Mouse (Mus musculus): ENCODE data around the gene Gata5.

Gene Gata5

GRCm38 (mm10) chr2:180307680-180308079, 26.8 kb downstream of the Gata5 start:
- no peak for DNase-seq (ENCODE audit: low spot score)

- no peak for DNase-seq (ENCODE audit: low spot score)
These were observed 27.9 kb downstream of the Gata5 start for GRCm38 (mm10) chr2:180306423-180307168.

GRCm38 (mm10) chr2:180306009-180306408, 28.5 kb downstream of the Gata5 start:
- DNase-seq (ENCODE audit: low spot score): no peak

- no peak for DNase-seq (ENCODE audit: low spot score)
These were observed 29.0 kb downstream of the Gata5 start for GRCm38 (mm10) chr2:180305490-180305889.

GRCm38 (mm10) chr2:180304554-180304953, 29.9 kb downstream of the Gata5 start:
- DNase-seq (ENCODE audit: low spot score): no peak

GRCm38 (mm10) chr2:180303468-180303867, 31.0 kb downstream of the Gata5 start:
- no peak for DNase-seq (ENCODE audit: low spot score)

GRCm38 (mm10) chr2:180302201-180302600, 32.3 kb downstream of the Gata5 start:
- DNase-seq (ENCODE audit: low spot score): no peak

GRCm38 (mm10) chr2:180300771-180301170, 33.7 kb downstream of the Gata5 start:
- DNase-seq (ENCODE audit: low spot score): no peak

- DNase-seq (ENCODE audit: low spot score): no peak
These were observed 34.2 kb downstream of the Gata5 start for GRCm38 (mm10) chr2:180300252-180300651.

GRCm38 (mm10) chr2:180292906-180293305, 41.6 kb downstream of the Gata5 start:
- DNase-seq (ENCODE audit: low spot score): no peak

- no peak for DNase-seq (ENCODE audit: low spot score)
These were observed 42.5 kb downstream of the Gata5 start for GRCm38 (mm10) chr2:180292026-180292425.

GRCm38 (mm10) chr2:180291566-180291965, 42.9 kb downstream of the Gata5 start:
- no peak for DNase-seq (ENCODE audit: low spot score)

- DNase-seq (ENCODE audit: low spot score): no peak
These were observed 44.0 kb downstream of the Gata5 start for GRCm38 (mm10) chr2:180290503-180290902.

- no peak for DNase-seq (ENCODE audit: low spot score)
These were observed 44.9 kb downstream of the Gata5 start, which contains the start of gene Rbbp8nl for GRCm38 (mm10) chr2:180289440-180290108. Gene Rbbp8nl, minus strand, starts transcription at chr2:180289879.

- DNase-seq (ENCODE audit: low spot score): no peak
These were observed 45.5 kb downstream of the Gata5 start for GRCm38 (mm10) chr2:180288966-180289365.

GRCm38 (mm10) chr2:180279321-180279720, 55.2 kb downstream of the Gata5 start:
- no peak for DNase-seq (ENCODE audit: low spot score)

GRCm38 (mm10) chr2:180277773-180278320, 56.7 kb downstream of the Gata5 start:
- no peak for DNase-seq (ENCODE audit: low spot score)

- no peak for DNase-seq (ENCODE audit: low spot score)
These were observed 57.6 kb downstream of the Gata5 start for GRCm38 (mm10) chr2:180276851-180277259.

- no peak for DNase-seq (ENCODE audit: low spot score)
These were observed 58.1 kb downstream of the Gata5 start for GRCm38 (mm10) chr2:180276385-180276784.

GRCm38 (mm10) chr2:180275836-180276235, 58.7 kb downstream of the Gata5 start:
- no peak for DNase-seq (ENCODE audit: low spot score)
